Mouse (Mus musculus) liver, embryonic 12.5 days (tissue): ENCODE data around the gene Blvrb. TPM values are rescaled to one million over a fixed set of nuclear protein-coding genes. Genes with fewer than 3 reads are reported as not detected.

Source experiments
- ATAC-seq: fragments of 200-750 bp; cut with Nextera tagmentation; 2 replicates; pipeline ENCODE4 v1.8.0; 2017; ENCODE audit warnings: moderate number of reproducible peaks, mild to moderate bottlenecking, moderate library complexity
- H3K27ac ChIP-seq: fragments of 300-500 bp; sonication (generic); 2 replicates; pipeline ENCODE4 v1.5.1; 2016; ENCODE audit warnings: mild to moderate bottlenecking
- H3K27me3 ChIP-seq: fragments of 300-500 bp; sonication (generic); replicated peaks from 2 replicates; pipeline ENCODE4 v1.6.1; 2016; ENCODE audit warnings: mild to moderate bottlenecking, moderate library complexity
- H3K36me3 ChIP-seq: fragments of 300-500 bp; sonication (generic); 2 replicates; pipeline ENCODE4 v1.6.1; 2016; ENCODE audit warnings: mild to moderate bottlenecking, moderate library complexity
- H3K4me1 ChIP-seq: fragments of 300-500 bp; sonication (generic); 2 replicates; pipeline ENCODE4 v1.6.1; 2016
- H3K4me2 ChIP-seq: fragments of 300-500 bp; sonication (generic); 2 replicates; pipeline ENCODE4 v1.6.1; 2016; ENCODE audit warnings: mild to moderate bottlenecking, moderate library complexity
- H3K4me3 ChIP-seq: fragments of 300-500 bp; sonication (generic); 2 replicates; pipeline ENCODE4 v1.5.1; 2016; ENCODE audit warnings: mild to moderate bottlenecking, moderate library complexity
- H3K9ac ChIP-seq: fragments of 300-500 bp; sonication (generic); 2 replicates; pipeline ENCODE4 v1.6.1; 2016; ENCODE audit warnings: mild to moderate bottlenecking, moderate library complexity
- H3K9me3 ChIP-seq: fragments of 300-500 bp; sonication (generic); replicated peaks from 2 replicates; pipeline ENCODE4 v1.6.1; 2016; ENCODE audit warnings: mild to moderate bottlenecking, moderate library complexity
- WGBS: fragments of 180-500 bp; shearing (Covaris S2); methylation state at CpG from one replicate; pipeline ENCODE4 v1.1.7; 2016; ENCODE audit not compliant: insufficient replicate concordance; 5-methylcytosine and 5-hydroxymethylcytosine counted together
- polyA plus RNA-seq: library from polyadenylated mRNA; unstranded; fragments of >200 nt; fragmentation: Nextera tagmentation; extraction: Ambion mirVana; gene quantifications from 2 replicates; pipeline ENCODE4 v1.2.1, GENCODE M21; 2016

Blvrb gene
- polyA plus RNA-seq, 1 experiment from 2014 or later, result 895 TPM

DNA sequence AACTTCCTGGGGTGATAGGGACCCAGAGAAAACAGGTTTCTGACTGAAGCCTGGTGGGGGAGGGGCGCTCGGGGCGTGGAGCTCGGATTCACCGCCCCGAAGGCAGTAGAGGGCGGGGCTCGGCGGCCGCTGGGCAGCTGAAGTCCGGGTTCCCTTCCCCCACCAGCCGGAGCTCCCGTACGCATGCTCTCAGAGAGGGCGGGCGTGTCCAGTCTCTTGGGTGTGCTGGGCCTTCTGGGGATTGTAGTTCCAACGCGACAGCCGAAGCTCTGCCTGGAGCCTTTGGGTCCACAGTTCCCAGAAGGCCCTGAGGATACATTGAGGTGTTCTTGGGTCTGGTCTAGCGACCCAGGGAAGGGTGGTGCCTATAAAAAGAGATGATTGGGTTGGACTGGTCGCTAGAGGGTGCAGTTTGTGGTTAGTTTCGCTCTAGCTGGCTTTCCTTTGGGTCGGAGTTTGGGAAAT, 26.7 kb downstream of the Blvrb start:
- Histone ChIP-seq H3K9me3 (no peaks in the 10 kb centered on the region), H3K9ac (peak overlapping the region; percentile 92), H3K36me3 (peaks cover 30% of the 10 kb centered on the region), H3K27me3 (no peaks in the 10 kb centered on the region), H3K4me2 (peak overlapping the region; percentile 76), H3K27ac (peak overlapping the region; percentile 95), H3K4me1 (peaks cover 61% of the 10 kb centered on the region), H3K4me3 (peak overlapping the region; percentile 86)
- under 1% methylated on average over 23 of the region's 23 CpGs for WGBS
- ATAC-seq, result peak; percentile 91

DNA sequence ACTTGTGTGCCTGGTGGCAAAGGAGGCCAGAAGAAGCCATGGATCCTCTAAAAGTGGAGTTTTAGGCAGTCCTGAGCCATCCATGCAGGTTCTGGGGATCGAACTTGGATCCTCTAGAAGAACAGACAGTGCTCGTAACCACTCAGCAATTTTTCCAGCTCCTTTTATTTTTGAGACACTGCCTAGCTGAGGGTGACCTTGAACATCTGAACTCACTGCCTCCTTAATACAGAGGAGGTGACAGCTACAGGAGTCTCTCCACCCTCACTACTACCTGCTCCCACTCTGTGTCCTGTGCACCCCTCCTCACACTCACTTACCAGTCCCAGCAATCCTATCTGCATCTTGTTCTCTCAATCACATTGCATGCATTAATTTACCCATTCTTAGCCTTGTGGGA, 27.8 kb downstream of the Blvrb start:
- Histone ChIP-seq H3K4me3 (peak overlapping the region; percentile 86), H3K4me1 (peaks cover 71% of the 10 kb centered on the region), H3K36me3 (peaks cover 30% of the 10 kb centered on the region), H3K4me2 (peak overlapping the region; percentile 76), H3K9me3 (no peaks in the 10 kb centered on the region), H3K27me3 (no peaks in the 10 kb centered on the region), H3K9ac (peak overlapping the region; percentile 75), H3K27ac (peak overlapping the region; percentile 95)
- 82% methylated on average over 2 of the region's 2 CpGs for WGBS
- no peak for ATAC-seq

GRCm38 (mm10) chr7:27476098-27476635, 28.4 kb downstream of the Blvrb start:
- 82% methylated on average over 14 of the region's 14 CpGs for WGBS
- Histone ChIP-seq H3K4me1 (peaks cover 73% of the 10 kb centered on the region), H3K27me3 (no peaks in the 10 kb centered on the region), H3K9me3 (no peaks in the 10 kb centered on the region), H3K4me3 (peak overlapping the region; percentile 86; the same call in 1 of the 2 replicates), H3K9ac (no peak overlapping the region; the same call in 1 of the 2 replicates), H3K27ac (peak overlapping the region; percentile 95), H3K36me3 (peaks cover 30% of the 10 kb centered on the region), H3K4me2 (peak overlapping the region; percentile 76)
- no peak for ATAC-seq

- Histone ChIP-seq H3K36me3 (peaks cover 30% of the 10 kb centered on the region), H3K9me3 (no peaks in the 10 kb centered on the region), H3K4me2 (peak overlapping the region; percentile 17), H3K27me3 (no peaks in the 10 kb centered on the region), H3K9ac (0 out of 2 replicates have a peak overlapping the region, but pooled peaks have one; percentile 18), H3K4me3 (no peak overlapping the region), H3K4me1 (peaks cover 79% of the 10 kb centered on the region), H3K27ac (peak overlapping the region; percentile 55)
- WGBS, result 54% methylated on average over 7 of the region's 7 CpGs
- ATAC-seq, result no peak
These were observed 30.8 kb downstream of the Blvrb start for GRCm38 (mm10) chr7:27478561-27478960.

DNA sequence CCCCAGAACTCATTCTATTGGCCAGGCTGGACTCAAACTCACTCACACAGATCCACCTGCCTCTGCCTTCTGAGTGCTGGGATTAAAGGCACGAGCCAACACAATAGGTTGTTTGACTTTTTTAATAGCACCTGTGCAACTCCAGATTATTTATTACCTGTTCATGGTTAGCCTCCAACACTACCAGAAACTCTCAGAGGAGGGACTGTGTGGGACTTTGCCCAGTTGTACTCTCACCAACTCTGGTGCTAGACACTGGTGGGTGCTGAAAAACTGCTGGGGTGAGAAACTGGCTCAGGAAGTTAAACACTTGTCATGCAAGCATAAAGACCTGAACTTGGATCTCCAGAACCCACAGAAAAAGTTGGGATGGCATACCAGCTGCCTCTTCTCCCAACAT, 32.0 kb downstream of the Blvrb start:
- WGBS, result 86% methylated on average over 1 of the region's 1 CpGs
- Histone ChIP-seq H3K36me3 (peaks cover 30% of the 10 kb centered on the region), H3K9ac (peak overlapping the region; percentile 43; the same call in 1 of the 2 replicates), H3K27ac (peak overlapping the region; percentile 92), H3K4me2 (peak overlapping the region; percentile 82), H3K9me3 (no peaks in the 10 kb centered on the region), H3K4me1 (peaks cover 91% of the 10 kb centered on the region), H3K27me3 (no peaks in the 10 kb centered on the region), H3K4me3 (no peak overlapping the region)
- ATAC-seq, result no peak

DNA sequence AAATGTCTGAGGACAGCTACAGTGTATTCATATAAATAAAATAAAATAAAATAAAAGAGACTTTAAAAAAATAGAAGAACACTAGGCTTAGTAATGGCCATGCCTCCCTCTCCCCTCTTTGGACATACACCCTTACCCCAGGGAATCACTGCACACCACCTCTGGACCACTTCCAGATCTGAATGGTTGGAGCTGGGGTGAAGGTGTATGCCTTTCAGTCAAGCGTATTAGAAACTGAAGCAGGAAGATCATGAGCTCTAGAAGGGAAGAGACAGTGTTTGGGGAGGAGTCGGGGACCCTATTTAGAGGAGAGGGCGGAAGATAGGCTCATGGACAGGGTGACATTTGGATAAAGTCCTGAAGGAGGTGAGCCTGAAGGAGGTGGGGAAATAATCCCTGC, 32.7 kb downstream of the Blvrb start:
- Histone ChIP-seq H3K27ac (peak overlapping the region; percentile 92), H3K9me3 (no peaks in the 10 kb centered on the region), H3K9ac (peak overlapping the region; percentile 76), H3K4me1 (peaks cover 92% of the 10 kb centered on the region), H3K27me3 (no peaks in the 10 kb centered on the region), H3K4me3 (peak overlapping the region; percentile 51), H3K4me2 (peak overlapping the region; percentile 82), H3K36me3 (peaks cover 30% of the 10 kb centered on the region)
- ATAC-seq, result no peak
- 65% methylated on average over 3 of the region's 3 CpGs for WGBS

DNA sequence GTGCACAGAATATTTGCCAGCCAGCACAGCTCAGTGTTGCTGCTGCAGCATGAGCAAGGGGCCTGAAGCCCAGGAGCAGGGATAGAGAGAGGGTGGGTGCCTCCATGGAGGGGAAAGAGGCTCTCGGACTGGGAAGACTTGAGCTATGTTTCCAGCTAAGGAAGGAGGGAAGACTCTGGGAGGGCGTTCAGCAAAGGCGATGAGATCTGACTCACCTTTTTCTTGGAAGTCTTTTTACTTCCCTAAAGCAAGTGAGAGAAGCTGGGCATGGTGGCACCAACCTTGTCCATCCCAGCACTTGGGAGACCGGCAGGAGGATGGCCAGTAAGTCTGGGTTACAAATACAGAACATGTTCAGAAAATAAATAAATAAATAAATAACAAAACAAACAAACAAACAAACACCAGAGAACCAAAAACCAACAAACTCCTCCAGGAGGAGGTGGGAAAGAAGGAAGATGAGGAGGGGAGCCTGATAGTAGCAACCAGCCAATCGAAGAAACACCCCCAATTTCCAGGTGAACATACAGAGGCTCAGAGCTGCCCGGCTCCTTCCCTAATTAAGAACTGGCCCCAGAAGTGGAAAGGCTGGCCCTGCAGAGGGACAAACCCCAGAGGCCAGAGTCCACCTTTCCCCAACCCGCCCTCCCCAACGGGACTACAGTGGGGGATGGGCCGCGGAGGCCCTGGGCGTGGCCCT, 33.3 kb downstream of the Blvrb start:
- H3K9me3 ChIP-seq, result no peaks in the 10 kb centered on the region
- H3K36me3 ChIP-seq, result peaks cover 25% of the 10 kb centered on the region
- H3K9ac ChIP-seq, result peak overlapping the region; percentile 76
- H3K27ac ChIP-seq, result peak overlapping the region; percentile 92
- peak overlapping the region; percentile 51 for H3K4me3 ChIP-seq
- ATAC-seq, result no peak
- WGBS, result 17% methylated on average over 11 of the region's 11 CpGs
- peaks cover 90% of the 10 kb centered on the region for H3K4me1 ChIP-seq
- H3K27me3 ChIP-seq, result no peaks in the 10 kb centered on the region
- H3K4me2 ChIP-seq, result peak overlapping the region; percentile 82

- Histone ChIP-seq H3K27me3 (no peaks in the 10 kb centered on the region), H3K27ac (peak overlapping the region; percentile 92), H3K4me2 (peak overlapping the region; percentile 82), H3K36me3 (peaks cover 19% of the 10 kb centered on the region), H3K4me3 (peak overlapping the region; percentile 51), H3K4me1 (peaks cover 85% of the 10 kb centered on the region), H3K9me3 (no peaks in the 10 kb centered on the region), H3K9ac (peak overlapping the region; percentile 76)
- 0% methylated on average over 8 of the region's 12 CpGs for WGBS
- ATAC-seq, result peak; percentile 97
These were observed 33.8 kb downstream of the Blvrb start for GRCm38 (mm10) chr7:27481627-27481969.

DNA sequence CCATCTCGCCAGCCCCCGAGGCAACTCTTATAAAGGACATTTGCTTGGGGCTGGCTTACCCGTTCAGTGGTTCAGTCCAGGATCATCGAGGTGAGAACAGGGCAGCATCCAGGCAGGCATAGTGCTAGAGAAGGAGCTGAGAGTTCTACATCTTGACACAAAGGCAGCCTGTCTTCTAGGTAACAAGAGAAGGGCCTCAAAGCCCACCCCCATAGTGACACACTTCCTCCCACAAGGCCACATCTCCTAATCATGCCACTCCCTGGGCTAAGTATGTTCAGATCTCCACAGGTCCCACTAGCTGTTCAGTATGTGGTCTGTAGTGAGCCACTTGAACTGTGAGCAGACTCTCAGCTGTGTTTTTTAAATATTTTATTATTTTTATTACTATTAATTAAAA, 36.1 kb downstream of the Blvrb start:
- ATAC-seq, result no peak
- H3K4me2 ChIP-seq, result no peak overlapping the region
- no peaks in the 10 kb centered on the region for H3K9me3 ChIP-seq
- H3K36me3 ChIP-seq, result peaks cover 1% of the 10 kb centered on the region
- H3K27ac ChIP-seq, result no peak overlapping the region
- H3K9ac ChIP-seq, result no peak overlapping the region
- no peaks in the 10 kb centered on the region for H3K27me3 ChIP-seq
- H3K4me1 ChIP-seq, result peaks cover 81% of the 10 kb centered on the region
- no peak overlapping the region for H3K4me3 ChIP-seq
- 75% methylated on average over 4 of the region's 4 CpGs for WGBS

DNA sequence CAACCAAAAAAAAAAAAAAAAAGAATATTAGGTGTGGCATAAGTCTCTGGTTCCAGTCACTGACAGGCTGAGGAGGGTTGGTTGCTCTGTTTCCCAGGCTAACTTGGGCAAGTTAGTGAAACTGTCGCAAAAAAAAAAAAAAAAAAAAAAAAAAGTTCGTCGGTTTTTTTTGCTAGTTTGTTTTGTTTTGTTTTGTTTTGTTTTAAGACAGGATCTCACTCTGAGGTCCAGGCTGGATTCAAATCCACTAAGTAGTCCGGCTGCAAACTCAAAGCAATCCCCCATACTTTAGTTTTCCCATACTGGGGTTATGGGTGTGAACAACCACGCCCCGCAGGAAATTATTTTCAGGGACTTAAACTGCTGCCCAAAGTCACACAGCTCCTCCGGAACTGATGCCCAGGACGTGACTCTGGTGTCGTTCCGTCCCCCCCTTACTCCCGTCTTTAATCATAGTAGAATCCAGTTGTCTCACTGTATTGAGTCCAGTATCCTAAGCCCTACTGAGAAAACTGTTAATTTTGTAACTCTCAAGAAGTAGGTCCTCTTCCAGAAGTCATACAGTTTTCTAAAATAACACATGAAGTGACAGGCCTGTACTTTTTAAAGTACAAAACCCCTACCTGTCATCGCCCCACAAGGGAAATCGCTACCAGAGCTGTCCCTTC, 38.5 kb downstream of the Blvrb start:
- 2% methylated on average over 13 of the region's 13 CpGs for WGBS
- Histone ChIP-seq H3K9ac (peak overlapping the region; percentile 91), H3K9me3 (no peaks in the 10 kb centered on the region), H3K4me1 (peaks cover 81% of the 10 kb centered on the region), H3K36me3 (peaks cover 15% of the 10 kb centered on the region), H3K27me3 (no peaks in the 10 kb centered on the region), H3K4me2 (peak overlapping the region; percentile 94), H3K4me3 (peak overlapping the region; percentile 87), H3K27ac (peak overlapping the region; percentile 95)
- no peak for ATAC-seq

GRCm38 (mm10) chr7:27486770-27487697, 39.3 kb downstream of the Blvrb start, which contains the start of gene Sertad1:
Gene Sertad1, plus strand, starts transcription at chr7:27486910.
- Histone ChIP-seq H3K4me3 (peak within 1 kb of the TSS; percentile 87), H3K27me3 (no peaks in the 10 kb centered on the region), H3K9me3 (no peaks in the 10 kb centered on the region), H3K36me3 (peaks cover 15% of the 10 kb centered on the region), H3K27ac (peak within 1 kb of the TSS; percentile 95), H3K9ac (peak within 1 kb of the TSS; percentile 91), H3K4me1 (peaks cover 81% of the 10 kb centered on the region), H3K4me2 (peak within 1 kb of the TSS; percentile 94)
- under 1% methylated on average over 79 of the region's 80 CpGs for WGBS
- peak; percentile 81 for ATAC-seq
